12 mouse cellular contexts compared by ENCODE assay signal in the genomic region with DNA sequence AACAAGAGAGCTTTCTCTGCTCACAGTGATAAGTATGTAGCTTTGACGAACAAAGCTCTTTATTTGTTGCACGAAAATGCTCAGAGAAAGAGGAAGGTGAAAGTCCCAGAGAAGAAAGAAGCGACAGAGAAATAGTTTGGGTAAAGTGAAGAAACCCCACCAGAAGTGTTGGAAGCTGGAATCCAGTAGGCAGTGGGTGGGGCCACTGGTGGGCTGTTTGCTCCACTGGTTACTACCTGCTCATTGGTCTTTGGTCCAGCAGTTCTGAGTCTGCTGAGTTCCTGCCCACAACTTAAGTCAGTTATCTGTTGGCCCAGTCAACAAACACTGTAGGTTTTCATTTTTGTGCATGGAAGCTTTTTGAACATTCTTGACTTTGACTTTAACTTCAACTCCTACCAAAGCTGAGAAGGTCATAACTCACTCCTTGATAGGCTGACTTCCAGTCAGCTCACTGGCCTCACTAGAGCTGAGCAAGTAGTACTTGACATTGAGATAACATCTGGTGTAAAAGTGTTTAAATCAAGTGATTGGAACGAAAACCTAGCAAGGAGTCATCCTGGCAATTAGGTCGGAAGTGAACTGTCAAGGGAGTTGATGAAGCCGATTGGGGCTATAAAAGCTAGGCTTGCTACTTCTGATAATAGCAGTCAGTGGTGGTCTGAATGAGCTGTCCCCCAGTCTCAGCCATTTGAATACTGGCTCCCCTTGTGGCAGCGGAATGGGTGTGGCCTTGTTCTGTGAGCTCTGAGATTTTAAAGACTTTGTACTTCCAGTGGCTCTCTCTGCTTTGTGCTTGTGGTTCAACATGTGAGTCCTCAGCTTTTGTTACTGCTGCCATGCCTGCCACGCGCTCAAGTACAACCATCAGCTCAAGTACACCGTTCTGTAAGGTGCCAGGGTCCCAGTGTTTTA.
"Had no signal": no experiment of that assay in that cellular context is flagged by ENCODE, and none has a peak within 500 bp of the region (broad histone marks: within the 10 kb centered on the region; RNA-seq: fewer than 3 reads in every experiment).

No protein-coding gene starts in this region.

- DNase-seq: kidney, adult 2 months; left cerebral cortex, postnatal 4 days; lung, adult 18-20 months; lung, postnatal 36 days; midbrain, embryonic 14.5 days; right cerebral cortex, postnatal 4 days; thymus, postnatal 4 days had no signal

- H3K4me3 ChIP-seq: limb, embryonic 13.5 days; neural tube, embryonic 12.5 days; stomach, embryonic 15.5 days had no signal

- H3K4me2 ChIP-seq: limb, embryonic 13.5 days; neural tube, embryonic 12.5 days; stomach, embryonic 15.5 days had no signal

- H3K36me3 ChIP-seq: limb, embryonic 13.5 days; neural tube, embryonic 12.5 days; stomach, embryonic 15.5 days had no signal

- H3K9ac ChIP-seq: limb, embryonic 13.5 days; liver, embryonic 14.5 days; neural tube, embryonic 12.5 days; stomach, embryonic 15.5 days had no signal

- H3K9me3 ChIP-seq: limb, embryonic 13.5 days; neural tube, embryonic 12.5 days; stomach, embryonic 15.5 days had no signal

- H3K27ac ChIP-seq: limb, embryonic 13.5 days; liver, embryonic 14.5 days; neural tube, embryonic 12.5 days; stomach, embryonic 15.5 days had no signal

- H3K27me3 ChIP-seq: limb, embryonic 13.5 days; neural tube, embryonic 12.5 days; stomach, embryonic 15.5 days had no signal

- ATAC-seq: inflammation-experienced regulatory T-cells, adult 6 months had no signal

- H3K4me1 ChIP-seq: limb, embryonic 13.5 days; neural tube, embryonic 12.5 days; stomach, embryonic 15.5 days had no signal
